Mouse (Mus musculus) adrenal gland, adult 18-20 months (tissue): ENCODE results near the gene Ankmy1. TPM values are rescaled to one million over a fixed set of nuclear protein-coding genes. Genes with fewer than 3 reads are reported as not detected.

Experiments used
- DNase-seq, 2 experiments: peaks; one replicate each; pipeline ENCODE4 v3.0.0; 2021 to 2022; ENCODE audit warnings: low spot score in 2 of 2
- total RNA-seq, 2 experiments: library from RNA; stranded (reverse); gene quantifications; 1 replicate in 1 of 2; 2 replicates in 1 of 2; pipeline ENCODE4 v1.2.3; 2021

The Ankmy1 gene
- total RNA-seq, 2 experiments from 2014 or later, result 0.80 to 0.86 TPM

DNA sequence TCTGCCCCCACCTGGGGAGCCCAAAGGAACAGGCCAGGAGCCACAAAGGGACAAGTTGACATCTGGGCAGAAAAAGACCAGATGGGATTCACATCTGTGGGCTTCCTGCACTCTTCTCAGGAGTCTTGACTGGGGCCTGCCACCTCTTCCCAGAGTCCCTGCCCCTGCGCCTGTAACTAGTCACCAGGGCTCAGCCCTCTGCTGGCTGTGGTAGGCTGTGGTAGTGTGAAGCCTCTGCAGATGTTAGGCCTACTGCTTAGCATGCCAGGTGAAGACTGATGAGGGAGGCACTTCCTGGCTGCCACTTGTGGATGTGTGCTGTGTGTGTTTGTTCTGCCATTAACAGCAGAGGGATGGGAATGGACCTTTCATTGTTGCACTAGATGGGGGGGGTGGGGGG, 9.6 kb upstream of the Ankmy1 start:
- no peak for DNase-seq

DNA sequence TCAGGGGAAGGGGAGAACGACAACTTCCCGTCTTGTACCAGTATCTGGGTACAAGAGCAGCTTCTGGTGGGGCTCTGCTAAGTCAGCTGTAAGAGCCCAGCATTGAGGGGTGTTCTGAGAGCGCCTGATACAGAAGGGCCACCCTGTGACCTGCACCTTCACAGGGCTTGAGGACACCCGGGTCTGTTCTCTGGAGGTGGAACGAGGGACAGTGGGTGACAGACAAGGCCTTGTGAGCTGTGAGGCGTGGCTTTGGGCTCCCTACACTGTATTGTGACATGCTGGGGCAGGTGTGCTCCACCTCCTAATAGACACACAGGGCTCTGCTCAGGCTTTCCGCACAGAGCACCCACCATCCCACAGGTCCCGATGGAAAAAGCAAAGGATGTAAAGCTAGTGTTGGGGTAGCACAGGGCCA, 9.0 kb upstream of the Ankmy1 start:
- DNase-seq, result no peak

DNA sequence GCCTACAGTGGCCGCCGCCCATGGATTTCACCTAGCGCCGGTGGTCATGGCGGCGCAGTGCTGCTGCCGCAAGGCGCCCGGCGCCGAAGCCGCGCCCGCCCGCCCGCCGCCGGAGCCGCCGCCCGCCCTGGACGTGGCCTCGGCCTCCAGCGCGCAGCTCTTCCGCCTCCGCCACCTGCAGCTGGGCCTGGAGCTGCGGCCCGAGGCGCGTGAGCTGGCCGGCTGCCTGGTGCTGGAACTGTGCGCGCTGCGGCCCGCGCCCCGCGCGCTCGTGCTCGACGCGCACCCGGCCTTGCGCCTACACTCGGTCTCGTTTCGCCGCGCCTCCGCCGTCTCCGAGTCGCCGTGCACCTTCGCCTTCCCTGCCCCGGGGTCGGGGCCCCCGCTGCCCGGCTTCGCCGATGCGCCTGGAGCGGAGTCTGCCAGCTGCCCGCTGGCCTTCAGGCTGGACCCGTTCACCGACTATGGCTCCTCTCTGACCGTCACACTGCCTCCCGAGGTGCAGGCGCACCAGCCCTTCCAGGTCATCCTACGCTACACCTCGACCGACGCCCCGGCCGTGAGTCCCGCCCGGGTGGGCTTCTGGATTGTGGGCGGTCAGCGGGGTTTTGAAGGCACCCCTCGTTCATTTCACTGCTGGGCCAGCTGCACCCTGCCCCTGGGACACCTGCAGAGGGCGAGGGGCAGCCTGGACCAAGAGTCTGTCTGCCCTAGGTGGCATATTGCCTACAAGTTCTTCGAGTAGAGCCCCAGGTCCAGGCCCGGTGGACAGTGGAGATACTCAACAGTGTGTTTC, 8.4 kb upstream of the Ankmy1 start:
- DNase-seq, result peak; percentile 65 to 66

DNA sequence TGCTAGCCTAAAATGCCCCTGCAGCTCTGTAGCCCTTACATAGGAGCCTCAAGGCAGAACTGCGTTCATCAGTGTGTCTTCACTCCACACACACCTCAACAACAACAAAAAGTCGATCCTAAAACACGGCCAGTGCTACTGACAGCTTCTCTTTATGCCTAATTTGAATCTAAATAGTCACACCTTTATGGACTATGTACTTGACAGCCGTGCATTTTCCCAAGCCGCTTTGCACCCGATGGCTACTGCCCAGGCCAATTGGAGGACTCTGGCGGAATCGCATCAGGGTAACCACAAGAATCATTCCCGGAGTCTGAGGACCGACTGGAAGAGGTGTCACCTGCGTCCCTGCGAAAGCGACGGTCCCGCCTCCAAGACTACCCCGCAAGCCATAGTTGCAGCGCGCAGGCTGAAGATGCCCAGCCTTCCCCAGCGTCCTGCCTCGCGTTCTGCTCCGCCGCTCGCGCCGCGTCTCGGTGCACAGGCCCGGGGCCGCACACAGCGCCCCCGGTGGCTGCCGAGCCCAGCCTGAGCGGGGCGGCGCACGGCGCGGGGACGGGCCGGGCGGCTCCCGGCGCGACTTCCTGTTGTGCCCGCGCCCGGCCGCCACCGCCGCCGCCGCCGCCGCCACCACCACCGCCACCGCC, 7.7 kb upstream of the Ankmy1 start, which contains the start of gene Rnpepl1:
Rnpepl1 (plus strand) TSS at position 545 of the 647 bp plus-strand sequence.
- peak; percentile 77 to 79 for DNase-seq

DNA sequence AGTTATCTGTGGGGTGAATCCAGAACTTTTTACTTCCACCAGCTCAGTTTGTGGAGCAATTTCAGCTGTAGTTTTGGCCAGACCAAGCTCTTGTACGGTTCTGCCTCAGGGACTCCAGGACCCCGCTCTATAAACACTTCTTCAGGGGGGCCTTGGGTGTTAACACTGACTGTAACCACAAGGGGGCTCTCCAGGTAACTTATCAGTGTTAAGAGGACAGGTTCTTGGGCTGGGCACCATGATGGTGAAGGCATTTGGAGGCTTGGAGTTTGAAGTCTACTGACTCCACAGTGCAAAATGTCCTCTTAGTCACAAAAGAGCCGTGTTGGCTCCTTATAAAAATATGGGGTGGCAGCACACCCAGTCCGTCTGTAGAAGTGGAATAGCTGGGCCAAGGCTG, 6.4 kb upstream of the Ankmy1 start:
- no peak for DNase-seq

DNA sequence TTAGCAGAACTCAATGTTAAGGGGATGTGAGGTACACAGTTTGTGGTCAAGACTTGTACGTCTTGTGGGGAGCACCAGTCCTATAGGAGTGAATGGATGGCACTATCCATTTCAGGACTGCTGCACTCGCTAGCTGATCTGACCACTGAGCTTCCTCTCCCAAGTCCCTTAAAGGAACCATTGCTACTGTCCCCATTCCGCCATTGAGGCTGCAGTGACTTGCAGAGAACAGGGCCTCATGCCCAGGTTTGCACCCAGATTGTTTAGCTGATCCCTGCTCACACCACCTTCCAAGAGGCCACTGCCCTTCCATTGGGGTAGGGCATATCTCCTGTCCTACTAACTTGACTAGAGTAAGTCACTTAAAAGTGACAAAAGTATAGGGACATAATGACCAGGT, 6.0 kb upstream of the Ankmy1 start:
- DNase-seq, result no peak

DNA sequence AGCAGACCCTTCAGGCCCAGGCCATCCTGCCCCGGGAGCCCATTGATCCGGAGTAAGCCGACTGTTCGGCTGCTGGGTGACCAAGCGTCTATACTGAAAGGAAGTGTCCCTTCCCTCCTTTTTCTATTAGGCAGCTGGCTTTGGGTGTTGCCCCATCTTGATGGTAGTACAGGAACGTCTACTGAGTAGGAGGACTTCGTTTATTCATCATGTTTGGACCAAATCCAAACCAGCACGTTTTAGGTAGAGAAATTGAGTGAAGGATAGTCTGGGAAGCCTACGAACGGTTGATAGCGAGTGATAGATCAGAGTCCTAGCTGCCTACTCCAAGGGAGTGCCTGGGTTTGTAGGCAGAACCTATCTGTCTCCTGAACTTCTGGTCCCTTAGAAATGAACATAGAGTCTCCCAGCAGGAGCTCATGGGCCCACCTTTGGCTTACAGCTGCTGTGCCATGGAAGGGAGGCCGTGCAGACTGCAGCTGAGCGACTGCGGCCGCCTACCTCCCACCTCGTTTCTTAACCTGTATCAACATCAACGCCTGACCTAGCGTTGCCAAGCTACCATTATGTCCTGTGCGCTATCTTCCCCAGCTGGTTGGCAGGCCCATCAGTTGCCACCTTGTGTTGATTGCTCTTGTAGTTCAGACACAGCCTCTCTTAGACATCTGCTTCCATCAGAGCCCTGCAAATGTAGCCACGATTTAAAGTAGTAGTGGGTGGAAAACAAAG, 5.1 kb upstream of the Ankmy1 start:
- no peak for DNase-seq

DNA sequence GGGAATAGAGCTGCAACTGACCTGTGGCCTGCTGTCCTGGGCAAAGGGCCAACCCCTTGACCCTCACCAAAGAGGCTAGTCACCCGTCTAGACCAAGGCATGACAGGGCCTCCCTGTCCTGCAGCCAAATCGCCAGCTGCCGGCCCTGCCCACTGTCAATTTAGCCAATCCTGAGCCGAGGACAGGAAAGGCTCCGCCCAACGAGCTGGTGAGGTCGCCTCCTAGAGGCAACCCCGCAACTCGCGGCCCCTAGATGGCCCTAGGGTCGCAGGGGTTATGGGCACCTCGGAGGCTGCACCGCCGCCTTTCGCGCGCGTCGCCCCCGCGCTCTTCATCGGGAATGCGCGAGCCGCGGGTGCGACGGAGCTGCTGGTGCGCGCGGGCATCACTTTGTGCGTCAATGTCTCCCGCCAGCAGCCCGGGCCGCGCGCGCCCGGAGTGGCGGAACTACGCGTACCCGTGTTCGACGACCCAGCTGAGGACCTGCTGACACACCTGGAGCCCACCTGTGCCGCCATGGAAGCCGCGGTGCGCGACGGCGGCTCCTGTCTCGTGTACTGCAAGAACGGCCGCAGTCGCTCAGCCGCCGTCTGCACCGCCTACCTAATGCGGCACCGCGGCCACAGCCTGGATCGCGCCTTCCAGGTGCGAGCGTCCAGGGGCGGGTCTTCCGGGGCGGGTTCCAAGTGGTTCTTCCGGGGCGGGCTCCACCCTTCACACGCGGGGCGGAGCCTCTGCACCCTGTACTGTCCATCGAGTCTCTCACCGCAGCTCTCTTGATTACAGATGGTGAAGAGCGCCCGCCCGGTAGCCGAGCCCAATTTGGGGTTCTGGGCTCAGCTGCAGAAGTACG, 4.3 kb upstream of the Ankmy1 start, which contains the start of gene Dusp28:
Dusp28 (plus strand) TSS at position 203 of the 853 bp plus-strand sequence.
- DNase-seq, result peak; percentile 81 to 82

DNA sequence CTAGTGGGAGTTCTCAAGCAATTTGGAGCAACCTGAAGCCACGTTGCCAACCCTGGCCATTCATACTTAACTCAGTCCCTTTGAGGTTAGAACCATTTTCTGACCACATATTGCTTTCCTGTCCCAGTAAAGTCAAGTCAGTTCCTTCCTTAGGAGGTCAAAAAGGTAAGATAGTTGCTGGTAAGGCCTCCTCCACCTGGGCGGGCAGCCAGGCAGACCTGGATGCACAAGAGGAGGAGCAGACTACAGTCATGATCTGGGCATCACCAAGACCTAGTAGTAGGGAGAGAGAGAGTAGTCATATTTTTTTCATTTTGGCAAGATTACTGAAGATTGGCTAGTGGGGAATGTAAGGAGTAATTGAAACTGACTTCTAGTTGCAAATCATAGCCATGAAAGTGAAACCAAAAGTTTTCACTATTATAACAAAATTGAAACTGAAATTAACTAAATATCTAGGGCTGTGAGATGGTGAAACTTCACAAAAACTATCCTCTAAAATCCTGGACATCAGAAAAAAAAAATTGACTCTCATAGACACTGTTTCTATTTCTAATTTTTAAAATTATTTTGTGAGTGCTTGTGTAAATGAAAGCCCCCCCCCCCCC, 3.1 kb upstream of the Ankmy1 start:
- no peak for DNase-seq

DNA sequence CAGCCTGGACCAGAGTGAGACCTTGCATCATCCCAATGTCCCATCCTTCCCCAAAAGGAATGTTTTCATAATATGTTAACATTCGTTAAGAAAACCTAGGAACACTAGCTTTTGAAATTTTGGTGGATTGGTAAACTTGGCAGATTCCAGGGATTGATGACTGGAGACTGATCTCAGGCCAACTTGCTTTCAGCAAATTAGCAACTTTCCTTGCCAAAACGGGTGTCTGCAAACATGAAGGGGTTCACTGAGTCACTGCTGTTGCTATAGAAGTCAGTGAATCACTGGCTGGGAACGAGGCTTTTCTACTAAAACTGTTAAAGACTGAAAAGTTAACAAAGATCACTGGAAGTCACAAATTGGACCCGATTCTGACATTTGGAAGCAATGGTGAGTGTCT, 921 bp upstream of the Ankmy1 start:
- no peak for DNase-seq

DNA sequence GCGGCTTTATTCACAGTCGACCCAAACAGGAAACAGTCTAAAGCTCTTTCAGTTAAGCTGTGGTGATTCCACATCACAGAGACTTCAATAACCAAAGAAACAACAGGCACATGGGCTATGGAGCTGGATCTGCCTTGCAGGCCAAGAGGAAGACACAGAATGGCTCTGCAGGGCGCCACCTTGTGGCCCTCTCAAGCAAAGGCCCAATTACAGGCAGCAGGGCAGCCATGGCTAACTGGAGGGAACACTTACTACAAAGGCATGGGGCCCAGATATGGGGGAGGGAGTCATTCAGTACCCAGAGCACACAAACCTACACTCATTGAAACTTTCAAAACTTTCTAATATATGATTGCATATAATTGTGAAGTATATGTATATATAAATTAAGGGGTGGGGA, 7.6 kb downstream of the Ankmy1 start:
- DNase-seq, result peak; percentile 62 to 68

DNA sequence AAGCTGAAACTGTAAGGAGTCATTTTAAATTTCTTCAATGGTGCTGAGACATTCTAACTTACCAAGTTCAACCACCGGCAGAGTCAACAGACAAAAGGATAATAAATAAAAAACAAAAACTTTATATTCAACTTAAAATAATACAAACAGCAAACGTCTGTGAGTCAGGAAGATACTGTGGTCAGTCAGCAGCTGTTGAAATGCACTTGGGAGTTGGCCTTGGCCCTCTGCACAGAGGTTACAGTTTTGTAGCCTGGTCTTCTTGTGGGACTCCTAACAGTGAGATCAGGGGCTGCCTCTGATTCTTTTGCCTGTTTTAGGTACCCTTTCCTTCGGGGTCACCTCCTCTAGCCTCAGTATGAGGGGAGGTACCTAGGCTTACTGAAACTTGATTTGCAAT, 8.8 kb downstream of the Ankmy1 start:
- no peak for DNase-seq

DNA sequence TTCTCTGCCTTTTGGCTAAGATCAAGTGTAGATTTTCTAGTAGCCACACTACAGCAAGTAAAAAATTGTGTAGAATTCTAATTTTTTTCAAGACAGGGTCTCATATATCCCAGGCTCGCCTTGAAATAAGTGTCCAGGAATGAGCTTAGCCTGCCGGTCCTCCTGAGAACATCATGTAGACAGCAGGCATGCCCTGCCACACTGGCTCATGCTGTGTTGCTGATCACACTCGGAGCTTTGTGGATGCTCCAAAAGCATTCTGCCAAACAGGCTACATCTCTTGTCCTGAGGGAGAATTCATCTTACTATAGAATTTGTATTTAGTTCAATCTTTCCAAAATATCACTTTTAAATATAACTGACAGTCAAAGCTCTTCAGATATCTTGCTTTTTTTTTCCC, 9.9 kb downstream of the Ankmy1 start:
- DNase-seq, result no peak

DNA sequence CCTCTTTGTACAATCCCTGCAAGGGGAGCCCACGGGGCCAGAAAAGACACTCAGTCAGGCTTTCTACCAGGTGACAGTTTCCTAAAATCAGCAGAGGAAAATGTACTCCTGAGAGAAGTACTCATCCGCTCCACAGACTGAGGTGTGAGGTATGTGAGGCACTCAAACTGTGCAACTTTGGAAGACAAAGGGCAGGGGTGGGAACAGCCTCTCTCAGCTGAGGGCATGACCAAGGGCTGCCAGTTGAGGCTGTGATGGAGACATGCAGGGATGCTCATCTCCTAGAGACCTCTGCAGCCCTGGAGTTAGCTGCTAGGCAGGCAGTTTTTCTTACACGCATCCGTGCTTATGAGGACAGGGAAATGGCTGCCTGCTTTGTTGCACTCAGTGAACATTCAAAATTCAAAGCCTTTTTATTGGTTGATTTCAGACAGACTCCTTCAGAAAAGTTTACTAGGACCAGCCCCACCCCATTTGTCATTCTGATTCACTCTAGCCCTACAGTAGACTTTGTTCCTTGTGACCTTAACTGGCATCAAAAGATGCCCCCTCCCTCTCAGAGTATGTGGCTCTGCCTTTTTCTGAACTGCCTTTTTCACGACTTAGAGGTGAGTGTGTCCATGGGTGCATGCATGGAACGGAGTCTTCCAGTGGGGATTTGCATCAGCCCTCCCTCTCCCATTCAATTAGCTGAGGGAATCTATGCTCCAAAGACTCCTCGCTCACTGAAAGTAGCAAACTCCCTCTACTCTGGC, 13.6 kb downstream of the Ankmy1 start:
- no peak for DNase-seq

DNA sequence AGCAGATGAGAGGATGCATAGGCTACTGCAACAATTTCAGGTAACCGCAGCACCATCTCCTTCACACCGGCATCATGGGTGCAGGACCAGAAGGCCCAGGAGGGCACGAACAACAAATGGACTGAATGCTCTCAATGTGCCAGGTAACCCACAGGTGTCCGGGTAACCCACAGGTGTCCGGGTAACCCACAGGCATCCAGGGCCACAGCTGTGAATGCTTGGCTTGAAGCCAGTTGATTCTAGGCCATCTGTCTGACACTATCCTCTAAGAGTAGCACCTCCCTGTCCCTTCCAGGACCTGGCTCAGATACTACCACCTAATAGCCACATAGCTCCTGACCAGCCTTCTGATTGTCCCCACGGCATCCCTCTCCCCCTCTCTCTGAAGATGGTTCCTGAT, 20.7 kb downstream of the Ankmy1 start:
- DNase-seq, result no peak

DNA sequence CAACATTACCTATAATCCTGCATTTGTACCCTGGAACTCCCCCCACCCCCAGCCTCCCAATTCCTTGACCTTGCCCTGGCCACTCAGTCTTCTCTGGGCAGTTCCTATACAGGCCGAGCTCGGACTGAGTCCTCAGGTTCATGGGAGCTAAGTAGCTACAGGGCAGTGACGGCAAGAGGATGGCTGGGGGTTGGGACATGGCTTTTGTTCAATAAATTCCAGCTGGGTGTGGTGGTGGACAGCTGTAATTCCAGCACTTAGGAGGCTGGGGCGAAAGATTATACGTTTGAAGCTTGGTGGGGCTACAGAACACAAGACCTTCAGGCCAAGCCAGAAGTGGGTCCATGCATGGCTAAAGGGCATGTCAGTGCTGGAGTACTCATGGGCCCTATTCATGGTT, 22.6 kb downstream of the Ankmy1 start:
- DNase-seq, result no peak

DNA sequence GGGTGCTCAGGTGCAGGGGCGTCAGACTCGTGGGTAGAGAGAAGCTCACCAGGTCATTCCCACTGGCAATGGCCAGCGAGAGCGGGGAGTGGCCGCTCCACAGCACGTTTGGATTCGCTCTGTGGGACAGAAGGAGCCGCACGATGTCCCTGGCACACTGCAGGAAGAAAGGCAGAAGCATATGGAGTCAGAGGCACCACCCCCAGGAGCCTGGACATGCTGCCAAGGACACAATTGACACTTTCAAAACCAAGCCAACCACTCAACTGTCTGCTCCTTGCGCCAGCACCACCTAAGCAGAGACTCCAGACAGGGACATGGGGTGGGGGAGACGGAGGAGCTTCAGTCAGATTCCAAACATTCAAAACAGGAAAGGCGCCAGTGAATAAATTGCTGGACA, 23.4 kb downstream of the Ankmy1 start:
- DNase-seq, result no peak

DNA sequence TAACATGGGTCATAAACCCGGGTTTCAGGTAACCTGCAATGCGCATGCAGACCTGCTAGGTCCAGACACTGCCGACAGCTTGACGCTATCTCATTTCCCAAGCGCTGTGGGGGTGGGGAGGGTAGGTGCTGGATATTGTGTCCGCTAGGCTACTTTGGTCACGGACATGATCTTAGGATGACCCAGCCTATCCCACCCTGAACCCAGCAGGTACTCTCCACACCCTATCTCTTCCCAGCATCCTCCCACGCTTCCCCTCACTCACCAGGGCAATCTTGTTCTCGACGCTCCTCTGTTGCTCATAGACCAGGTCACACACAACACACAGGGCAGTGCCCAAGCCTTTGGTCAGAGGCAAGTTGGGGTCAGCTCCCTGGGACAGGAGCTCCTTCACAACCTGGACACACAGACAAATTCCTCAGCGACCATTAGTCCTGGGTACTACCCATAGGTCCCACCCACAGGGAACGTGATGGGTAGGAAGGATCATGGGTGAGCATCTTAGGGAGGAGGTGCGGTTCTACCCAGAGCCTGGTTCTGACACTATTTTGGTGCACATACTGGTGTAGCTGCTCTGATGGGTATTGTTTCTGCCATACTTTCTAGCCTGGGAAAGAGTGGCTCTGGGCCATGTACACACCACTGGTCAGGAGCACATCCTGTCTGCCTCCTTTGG, 24.5 kb downstream of the Ankmy1 start:
- no peak for DNase-seq

DNA sequence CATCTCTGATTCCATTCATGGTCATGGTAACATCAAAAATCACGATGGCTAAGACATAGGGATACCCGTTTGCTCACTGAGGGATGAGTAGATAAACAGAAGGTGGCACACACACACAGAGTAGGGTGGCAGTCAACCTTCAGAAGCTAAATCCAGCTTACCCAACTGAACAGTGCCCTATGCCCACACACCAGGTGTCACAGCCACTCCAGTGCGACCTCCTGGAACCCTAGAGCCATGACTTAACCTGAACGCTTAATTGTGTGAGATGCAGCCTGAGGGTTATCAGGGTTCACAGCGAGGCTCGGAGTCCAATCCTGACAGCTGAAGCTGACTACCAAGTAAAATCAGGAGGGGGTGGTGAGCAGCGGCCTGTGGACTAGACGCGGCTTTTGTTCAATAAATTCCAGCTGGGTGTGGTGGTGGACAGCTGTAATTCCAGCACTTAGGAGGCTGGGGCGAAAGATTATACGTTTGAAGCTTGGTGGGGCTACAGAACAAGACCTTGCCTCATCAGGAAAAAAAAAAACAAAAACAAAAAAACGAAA, 25.2 kb downstream of the Ankmy1 start:
- no peak for DNase-seq
